Mouse (Mus musculus) liver, embryonic 14.5 days (tissue): ENCODE measurements around the gene Wdr75. TPM values are rescaled to one million over a fixed set of nuclear protein-coding genes. Genes with fewer than 3 reads are reported as not detected.
A peak's percentile ranks its signal among the peaks of the same experiment; 100 is the strongest.

Source experiments
- ATAC-seq: fragments of 200-750 bp; cut with Nextera tagmentation; 2 replicates; pipeline ENCODE4 v1.8.0; 2017; ENCODE audit warnings: moderate number of reproducible peaks, mild to moderate bottlenecking, moderate library complexity; ENCODE audit not compliant: insufficient read depth
- DNase-seq, 3 experiments: peaks; one replicate each; pipeline ENCODE4 v3.0.0-alpha.2; 2012 to 2013; ENCODE audit warnings: low read depth in 3 of 3, low spot score in 3 of 3
- H3K27ac ChIP-seq: fragments of 300-500 bp; sonication (generic); 2 replicates; pipeline ENCODE4 v1.5.1; 2014; ENCODE audit warnings: moderate library complexity, mild to moderate bottlenecking, control low read depth, inconsistent platforms
- H3K27me3 ChIP-seq: fragments of 300-500 bp; sonication (generic); 2 replicates; pipeline ENCODE4 v1.6.1; 2014; ENCODE audit warnings: mild to moderate bottlenecking, low read length, moderate library complexity; ENCODE audit not compliant: control insufficient read depth, insufficient read depth
- H3K36me3 ChIP-seq: fragments of 300-500 bp; sonication (generic); replicated peaks from 2 replicates; pipeline ENCODE4 v1.6.1; 2014; ENCODE audit warnings: low read depth; ENCODE audit not compliant: control insufficient read depth, insufficient read depth
- H3K4me1 ChIP-seq, 2 experiments: fragments of 200-500 bp in 1 of 2; fragments of 300-500 bp in 1 of 2; sonication (generic) in 1 of 2; replicated peaks; 2 replicates each; pipeline ENCODE4 v1.6.1; 2012 to 2014; ENCODE audit warnings: antibody characterized with exemption in 1 of 2, inconsistent platforms in 1 of 2, low read length in 1 of 2; ENCODE audit not compliant: control insufficient read depth in 2 of 2, insufficient read depth in 2 of 2
- H3K4me2 ChIP-seq: fragments of 300-500 bp; sonication (generic); 2 replicates; pipeline ENCODE4 v1.6.1; 2014; ENCODE audit warnings: low read depth, mild to moderate bottlenecking, control low read depth, moderate library complexity
- H3K4me3 ChIP-seq, 2 experiments: fragments of 200-500 bp in 1 of 2; fragments of 300-500 bp in 1 of 2; sonication (generic) in 1 of 2; 2 replicates each; pipeline ENCODE4 v1.5.1; 2012 to 2014; ENCODE audit warnings: low read depth in 2 of 2, low read length in 2 of 2, mild to moderate bottlenecking in 2 of 2, control low read depth in 1 of 2, inconsistent platforms in 1 of 2, moderate library complexity in 1 of 2; ENCODE audit not compliant: insufficient read depth in 1 of 2
- H3K9ac ChIP-seq: fragments of 300-500 bp; sonication (generic); replicated peaks from 2 replicates; pipeline ENCODE4 v1.6.1; 2014; ENCODE audit warnings: mild to moderate bottlenecking, control low read depth, moderate library complexity
- H3K9me3 ChIP-seq: fragments of 300-500 bp; sonication (generic); 2 replicates; pipeline ENCODE4 v1.6.1; 2016; ENCODE audit warnings: low read length, mixed read lengths; ENCODE audit not compliant: control insufficient read depth
- CTCF ChIP-seq: IDR thresholded peaks from 2 replicates; pipeline ENCODE4 v1.5.1; 2016; ENCODE audit warnings: antibody characterized with exemption, low read depth, control low read depth
- EP300 ChIP-seq: IDR thresholded peaks from 2 replicates; pipeline ENCODE4 v1.6.1; 2016; ENCODE audit warnings: antibody characterized with exemption, low read depth
- WGBS: fragments of 180-500 bp; shearing (Covaris S2); extraction: QIAGEN DNeasy Blood & Tissue Kit; methylation state at CpG from one replicate; pipeline ENCODE4 v1.1.7; 2014; ENCODE audit not compliant: insufficient replicate concordance; 5-methylcytosine and 5-hydroxymethylcytosine counted together
- polyA plus RNA-seq, 2 experiments: library from polyadenylated mRNA; depleted of rRNA in 1 of 2; stranded (reverse) in 1 of 2; unstranded in 1 of 2; fragments of >200 nt; fragmentation: Nextera tagmentation in 1 of 2; extraction: Ambion mirVana in 1 of 2; gene quantifications; 2 replicates each; pipeline versions ENCODE4 v1.2.1 to v1.2.3; 2012 to 2014

Gene Wdr75
- polyA plus RNA-seq, 2 experiments: 32.5 to 43.3 TPM

GRCm38 (mm10) chr1:45760667-45761467, 34.1 kb upstream of the Wdr75 start:
- Histone ChIP-seq H3K36me3 (no peaks in the 10 kb centered on the region), H3K9me3 (no peaks in the 10 kb centered on the region), H3K4me1 (peaks cover 16 to 17% of the 10 kb centered on the region in 2 experiments), H3K27ac (0 out of 2 replicates have a peak overlapping the region, but pooled peaks have one; percentile 14), H3K4me3 (no peak overlapping the region), H3K27me3 (no peaks in the 10 kb centered on the region), H3K4me2 (peak overlapping the region; percentile 4), H3K9ac (no peak overlapping the region)
- no peak; the same call in 1 of the 2 replicates for ATAC-seq
- WGBS: 46% methylated on average over 4 of the region's 4 CpGs
- no peak for DNase-seq
- TF ChIP-seq CTCF (no peak), EP300 (no peak)

GRCm38 (mm10) chr1:45761468-45761795, 33.5 kb upstream of the Wdr75 start:
- WGBS: 8% methylated on average over 1 of the region's 1 CpGs

GRCm38 (mm10) chr1:45765678-45766077, 29.3 kb upstream of the Wdr75 start:
- H3K36me3 ChIP-seq: no peaks in the 10 kb centered on the region
- H3K4me3 ChIP-seq: no peak overlapping the region
- no peak for TF ChIP-seq EP300
- no peaks in the 10 kb centered on the region for H3K9me3 ChIP-seq
- 67% methylated on average over 4 of the region's 4 CpGs for WGBS
- DNase-seq (no peak), ATAC-seq (no peak)
- peaks cover 11 to 12% of the 10 kb centered on the region in 2 experiments for H3K4me1 ChIP-seq
- H3K27me3 ChIP-seq: no peaks in the 10 kb centered on the region
- H3K27ac ChIP-seq: no peak overlapping the region
- H3K9ac ChIP-seq: no peak overlapping the region
- no peak overlapping the region for H3K4me2 ChIP-seq

More at GRCm38 (mm10) chr1:45761468-45761795, 33.5 kb upstream of the Wdr75 start:
- no peaks in the 10 kb centered on the region for H3K27me3 ChIP-seq
- no peaks in the 10 kb centered on the region for H3K36me3 ChIP-seq
- DNase-seq: peak; percentile 64 to 66 (median 64)
- no peaks in the 10 kb centered on the region for H3K9me3 ChIP-seq
- H3K4me1 ChIP-seq: peaks cover 15 to 16% of the 10 kb centered on the region in 2 experiments
- no peak overlapping the region for H3K4me3 ChIP-seq
- TF ChIP-seq EP300: peak; percentile 91
- no peak for TF ChIP-seq CTCF
- peak overlapping the region; percentile 34 for H3K4me2 ChIP-seq
- no peak overlapping the region for H3K9ac ChIP-seq
- H3K27ac ChIP-seq: 0 out of 2 replicates have a peak overlapping the region, but pooled peaks have one; percentile 14
- peak; percentile 98 for ATAC-seq

- Histone ChIP-seq H3K9me3 (no peaks in the 10 kb centered on the region), H3K36me3 (no peaks in the 10 kb centered on the region)
- no peak for ATAC-seq
These were observed 28.8 kb upstream of the Wdr75 start for GRCm38 (mm10) chr1:45766123-45766522.

GRCm38 (mm10) chr1:45767533-45767932, 27.4 kb upstream of the Wdr75 start:
- H3K9me3 ChIP-seq: no peaks in the 10 kb centered on the region
- no peak overlapping the region for H3K4me2 ChIP-seq
- 52% methylated on average over 5 of the region's 5 CpGs for WGBS
- H3K36me3 ChIP-seq: no peaks in the 10 kb centered on the region
- ATAC-seq (no peak), DNase-seq (no peak)
- H3K27ac ChIP-seq: no peak overlapping the region
- no peaks in the 10 kb centered on the region for H3K4me1 ChIP-seq
- no peaks in the 10 kb centered on the region for H3K27me3 ChIP-seq
- TF ChIP-seq EP300 (no peak), CTCF (no peak)
- no peak overlapping the region for H3K4me3 ChIP-seq
- H3K9ac ChIP-seq: no peak overlapping the region

More at GRCm38 (mm10) chr1:45766123-45766522, 28.8 kb upstream of the Wdr75 start:
- Histone ChIP-seq H3K27me3 (no peaks in the 10 kb centered on the region), H3K4me1 (peaks cover 8% of the 10 kb centered on the region in 2 experiments), H3K27ac (no peak overlapping the region), H3K4me3 (no peak overlapping the region), H3K4me2 (no peak overlapping the region), H3K9ac (no peak overlapping the region)
- 23% methylated on average over 8 of the region's 8 CpGs for WGBS
- DNase-seq: peak; percentile 30 to 41 (median 36)
- TF ChIP-seq CTCF (peak; percentile 60; the same call in 1 of the 2 replicates), EP300 (no peak)
